Mouse (Mus musculus) cortical plate, adult 2 months (tissue): ENCODE data around the gene Phf1. TPM values are rescaled to one million over a fixed set of nuclear protein-coding genes. Genes with fewer than 3 reads are reported as not detected.

ENCODE experiments used
- H3K27ac ChIP-seq: fragments of 200-500 bp; 2 replicates; pipeline ENCODE4 v1.5.1; 2012; ENCODE audit warnings: low read length, control low read depth, inconsistent platforms; ENCODE audit not compliant: insufficient read depth
- H3K4me1 ChIP-seq: fragments of 200-500 bp; 2 replicates; pipeline ENCODE4 v1.6.1; 2011; ENCODE audit warnings: low read length; ENCODE audit not compliant: control insufficient read depth, insufficient read depth
- H3K4me3 ChIP-seq: fragments of 200-500 bp; 2 replicates; pipeline ENCODE4 v1.5.1; 2011; ENCODE audit warnings: mild to moderate bottlenecking, low read length, control low read depth; ENCODE audit not compliant: insufficient read depth
- CTCF ChIP-seq: fragments of 200-500 bp; IDR thresholded peaks from 2 replicates; pipeline ENCODE4 v1.5.1; 2011; ENCODE audit warnings: mild to moderate bottlenecking, control low read depth, low read length; ENCODE audit not compliant: insufficient read depth; ENCODE audit errors: extremely low read depth
- POLR2A ChIP-seq: fragments of 200-500 bp; IDR thresholded peaks from 2 replicates; pipeline ENCODE4 v1.6.1; 2011; ENCODE audit warnings: mild to moderate bottlenecking, low read length, control low read depth; ENCODE audit not compliant: insufficient read depth; ENCODE audit errors: extremely low read depth
- polyA plus RNA-seq: library from polyadenylated mRNA; depleted of rRNA; stranded (reverse); fragments of >200 nt; gene quantifications from 2 replicates; pipeline ENCODE4 v1.2.3, GENCODE M21; 2012

Phf1 gene
- polyA plus RNA-seq, 1 experiment: 47.7 TPM

DNA sequence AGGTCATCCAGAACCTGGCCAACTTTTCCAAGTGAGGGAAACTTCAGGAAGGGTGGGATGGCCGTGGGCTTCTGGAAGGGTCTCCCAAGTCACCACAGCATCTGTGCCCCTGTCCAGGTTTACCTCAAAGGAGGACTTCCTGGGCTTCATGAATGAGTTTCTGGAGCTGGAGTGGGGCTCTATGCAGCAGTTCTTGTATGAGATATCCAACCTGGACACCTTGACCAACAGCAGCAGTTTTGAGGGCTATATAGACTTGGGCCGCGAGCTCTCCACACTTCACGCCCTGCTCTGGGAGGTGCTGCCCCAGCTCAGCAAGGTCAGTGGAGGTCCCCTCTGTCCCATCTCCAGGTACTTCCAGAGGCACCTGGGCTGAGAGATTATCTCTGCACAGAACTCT lies 27.0 kb downstream of the Phf1 start:
- H3K4me3 ChIP-seq: no peak overlapping the region
- no peak overlapping the region for H3K27ac ChIP-seq
- TF ChIP-seq POLR2A (no peak), CTCF (no peak)
- no peaks in the 10 kb centered on the region for H3K4me1 ChIP-seq

DNA sequence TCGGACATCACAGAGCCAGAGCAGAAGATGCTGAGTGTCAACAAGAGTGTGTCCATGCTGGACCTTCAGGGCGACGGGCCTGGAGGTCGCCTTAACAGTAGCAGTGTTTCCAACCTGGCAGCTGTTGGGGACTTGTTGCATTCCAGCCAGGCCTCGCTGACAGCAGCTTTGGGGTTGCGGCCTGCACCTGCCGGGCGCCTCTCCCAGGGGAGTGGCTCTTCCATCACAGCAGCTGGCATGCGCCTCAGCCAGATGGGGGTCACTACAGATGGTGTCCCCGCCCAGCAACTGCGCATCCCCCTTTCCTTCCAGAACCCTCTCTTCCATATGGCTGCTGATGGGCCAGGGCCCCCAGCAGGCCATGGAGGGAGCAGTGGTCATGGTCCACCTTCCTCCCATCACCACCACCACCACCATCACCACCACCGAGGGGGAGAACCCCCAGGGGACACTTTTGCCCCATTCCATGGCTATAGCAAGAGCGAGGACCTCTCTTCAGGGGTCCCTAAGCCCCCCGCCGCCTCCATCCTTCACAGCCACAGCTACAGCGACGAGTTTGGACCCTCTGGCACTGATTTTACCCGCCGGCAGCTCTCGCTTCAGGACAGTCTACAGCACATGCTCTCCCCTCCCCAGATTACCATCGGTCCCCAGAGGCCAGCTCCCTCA lies 28.9 kb downstream of the Phf1 start:
- TF ChIP-seq POLR2A (no peak), CTCF (no peak)
- no peak overlapping the region for H3K4me3 ChIP-seq
- peaks cover under 1% of the 10 kb centered on the region; the same call in 1 of the 2 replicates for H3K4me1 ChIP-seq
- no peak overlapping the region for H3K27ac ChIP-seq

GRCm38 (mm10) chr17:26966993-26967392 lies 34.1 kb downstream of the Phf1 start:
- peaks cover 4% of the 10 kb centered on the region; the same call in 1 of the 2 replicates for H3K4me1 ChIP-seq
- TF ChIP-seq POLR2A (no peak), CTCF (no peak)
- H3K27ac ChIP-seq: peak overlapping the region; percentile 38
- H3K4me3 ChIP-seq: no peak overlapping the region

DNA sequence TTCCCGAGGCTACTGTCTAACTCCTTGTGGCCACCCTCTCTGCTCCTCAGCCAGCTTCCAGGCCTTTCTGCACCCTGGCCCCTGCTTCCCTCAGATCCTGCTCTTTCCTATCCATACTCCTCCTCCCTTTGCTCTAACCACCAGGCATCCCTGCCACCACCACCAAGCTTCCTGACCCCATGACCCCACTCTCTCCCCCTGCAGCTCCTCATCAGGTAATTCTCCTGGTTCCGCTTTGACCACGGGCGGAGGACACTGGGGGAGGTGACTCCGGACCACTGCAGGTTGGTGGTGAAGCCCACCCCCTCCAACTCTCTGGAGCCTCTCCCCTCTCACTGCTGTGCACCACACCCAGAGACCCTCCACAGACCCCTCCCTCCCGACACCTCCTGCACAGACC lies 34.6 kb downstream of the Phf1 start:
- H3K4me1 ChIP-seq: peaks cover 4% of the 10 kb centered on the region; the same call in 1 of the 2 replicates
- H3K27ac ChIP-seq: peak overlapping the region; percentile 38
- no peak overlapping the region for H3K4me3 ChIP-seq
- no peak for TF ChIP-seq CTCF
- TF ChIP-seq POLR2A: no peak

DNA sequence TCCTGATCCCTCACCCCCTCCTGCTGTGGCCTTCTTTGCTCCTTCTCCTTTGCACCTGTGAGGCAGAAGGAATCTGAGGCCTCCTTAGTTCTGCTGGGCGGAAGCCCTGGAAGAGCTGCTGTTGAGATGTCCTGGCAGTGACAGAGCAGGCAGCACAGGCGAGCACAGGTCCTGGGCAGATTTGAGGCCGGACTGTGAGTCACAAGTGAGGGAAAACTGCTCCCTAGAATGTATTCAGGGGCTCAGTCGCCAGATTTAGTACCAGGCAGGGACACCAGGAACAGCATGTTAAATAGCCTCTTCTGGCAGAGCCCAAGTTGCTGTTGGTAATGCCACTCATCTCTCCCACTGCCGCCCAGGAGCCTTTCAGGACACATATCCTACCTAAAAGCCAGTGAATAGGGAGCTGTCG lies 35.4 kb downstream of the Phf1 start:
- Histone ChIP-seq H3K27ac (peak overlapping the region; percentile 38), H3K4me1 (peaks cover 4% of the 10 kb centered on the region; the same call in 1 of the 2 replicates), H3K4me3 (no peak overlapping the region)
- TF ChIP-seq POLR2A (no peak), CTCF (no peak)

GRCm38 (mm10) chr17:26969257-26969656 lies 36.4 kb downstream of the Phf1 start:
- TF ChIP-seq POLR2A (no peak), CTCF (no peak)
- Histone ChIP-seq H3K27ac (peak overlapping the region; percentile 14; the same call in 1 of the 2 replicates), H3K4me1 (peaks cover 4% of the 10 kb centered on the region; the same call in 1 of the 2 replicates), H3K4me3 (no peak overlapping the region)

- TF ChIP-seq POLR2A (0 out of 2 replicates have a peak, but pooled peaks have one; percentile 4), CTCF (no peak)
- H3K4me3 ChIP-seq: no peak overlapping the region
- peaks cover 6% of the 10 kb centered on the region; the same call in 1 of the 2 replicates for H3K4me1 ChIP-seq
- no peak overlapping the region for H3K27ac ChIP-seq
Observed at GRCm38 (mm10) chr17:26970221-26970620, 37.4 kb downstream of the Phf1 start.

DNA sequence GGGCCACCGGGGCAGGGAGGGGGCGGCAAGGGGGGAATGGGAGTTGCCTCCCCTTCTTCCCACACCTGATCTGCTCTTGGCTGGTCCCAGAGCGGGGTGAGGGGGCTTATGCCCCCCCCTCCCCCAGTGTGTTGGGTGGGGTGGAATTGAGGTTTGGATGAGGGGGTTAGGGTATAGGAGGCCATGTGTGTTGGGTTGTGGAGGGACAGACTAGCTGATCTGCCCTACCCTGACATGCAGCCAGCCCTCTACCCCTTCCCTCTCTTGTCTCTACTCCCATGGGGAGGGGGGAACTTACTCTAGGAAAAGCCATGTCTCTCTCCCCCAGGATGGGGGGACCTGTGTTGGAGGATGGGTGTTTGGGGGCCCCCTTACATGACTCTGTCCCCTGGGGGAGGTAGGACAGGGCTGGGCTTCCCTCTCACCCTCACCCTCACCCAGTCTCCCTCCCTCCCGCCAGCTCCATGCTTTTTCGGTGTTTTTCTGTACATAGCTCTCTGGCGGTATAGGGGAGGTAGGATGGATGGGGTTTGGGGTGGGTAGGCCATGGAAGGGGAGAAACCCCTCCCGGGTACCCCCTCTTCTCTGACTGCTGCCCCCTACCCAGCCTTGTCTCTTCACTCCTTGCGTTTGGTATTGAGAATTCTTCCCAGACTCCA lies 38.5 kb downstream of the Phf1 start:
- H3K27ac ChIP-seq: no peak overlapping the region
- no peak overlapping the region for H3K4me3 ChIP-seq
- peaks cover 6% of the 10 kb centered on the region; the same call in 1 of the 2 replicates for H3K4me1 ChIP-seq
- TF ChIP-seq CTCF (no peak), POLR2A (no peak)

DNA sequence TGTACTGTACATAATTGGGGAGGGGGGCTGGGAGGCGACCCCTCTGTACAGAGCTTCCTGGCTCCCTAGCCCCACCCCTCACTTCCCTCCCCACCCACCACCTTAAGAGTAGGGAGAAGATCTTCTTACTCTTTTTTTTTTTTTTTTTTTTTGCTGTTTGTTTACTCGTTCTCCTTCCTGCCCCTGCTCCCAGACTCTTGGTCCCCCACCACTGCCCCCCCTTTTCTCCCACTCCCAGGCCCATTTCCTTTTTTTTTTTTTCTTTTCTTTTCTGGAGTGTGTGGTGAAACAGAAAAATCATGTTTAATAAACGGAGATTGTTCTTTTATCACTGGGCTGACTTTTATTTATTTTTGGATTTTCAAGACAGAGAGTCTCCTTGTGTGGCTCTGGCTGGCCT lies 39.3 kb downstream of the Phf1 start:
- Histone ChIP-seq H3K27ac (no peak overlapping the region; the same call in 1 of the 2 replicates), H3K4me3 (peak overlapping the region; percentile 48), H3K4me1 (0 out of 2 replicates have a peak, but pooled peaks cover 4% of the 10 kb centered on the region)
- TF ChIP-seq CTCF: no peak
- TF ChIP-seq POLR2A: no peak
